Mouse (Mus musculus) forebrain, postnatal 0 days (tissue): ENCODE results near the gene Irgc1. TPM values are rescaled to one million over a fixed set of nuclear protein-coding genes. Genes with fewer than 3 reads are reported as not detected.
"Not testable (repeated sequence)": the region's sequence is repeated elsewhere in the genome, so short reads cannot be mapped to it uniquely, and the experiment has no call there.

Experiments
- ATAC-seq: fragments of 200-750 bp; cut with Nextera tagmentation; 2 replicates; pipeline ENCODE4 v1.8.0; 2017; ENCODE audit warnings: mild to moderate bottlenecking, moderate library complexity
- DNase-seq: peaks from one replicate; pipeline ENCODE4 v3.0.0-alpha.2; 2015
- H3K27ac ChIP-seq: fragments of 300-500 bp; sonication (generic); 2 replicates; pipeline ENCODE4 v1.5.1; 2014; ENCODE audit warnings: low read depth, mild to moderate bottlenecking, antibody characterized with exemption, low read length, moderate library complexity, mixed read lengths
- H3K27me3 ChIP-seq: fragments of 300-500 bp; sonication (generic); 2 replicates; pipeline ENCODE4 v1.6.1; 2014; ENCODE audit warnings: mild to moderate bottlenecking, low read length, mixed read lengths; ENCODE audit not compliant: insufficient read depth
- H3K36me3 ChIP-seq: fragments of 300-500 bp; sonication (generic); 2 replicates; pipeline ENCODE4 v1.6.1; 2014; ENCODE audit warnings: mild to moderate bottlenecking, moderate library complexity; ENCODE audit not compliant: insufficient read depth
- H3K4me1 ChIP-seq: fragments of 300-500 bp; sonication (generic); 2 replicates; pipeline ENCODE4 v1.6.1; 2014; ENCODE audit warnings: antibody characterized with exemption; ENCODE audit not compliant: insufficient read depth
- H3K4me2 ChIP-seq: fragments of 300-500 bp; sonication (generic); 2 replicates; pipeline ENCODE4 v1.6.1; 2014; ENCODE audit warnings: low read depth, mild to moderate bottlenecking, moderate library complexity
- H3K4me3 ChIP-seq: fragments of 300-500 bp; sonication (generic); 2 replicates; pipeline ENCODE4 v1.5.1; 2014; ENCODE audit warnings: low read depth, low read length, mixed read lengths
- H3K9ac ChIP-seq: fragments of 300-500 bp; sonication (generic); 2 replicates; pipeline ENCODE4 v1.6.1; 2014; ENCODE audit warnings: mild to moderate bottlenecking
- H3K9me3 ChIP-seq: fragments of 300-500 bp; sonication (generic); 2 replicates; pipeline ENCODE4 v1.6.1; 2016; ENCODE audit warnings: low read length
- CTCF ChIP-seq: sonication (generic); IDR thresholded peaks from 2 replicates; pipeline ENCODE4 v1.5.1; 2016; ENCODE audit warnings: antibody characterized with exemption, control low read depth, low read depth
- WGBS: fragments of 180-500 bp; shearing (Covaris S2); extraction: QIAGEN DNeasy Blood & Tissue Kit; methylation state at CpG from one replicate; pipeline ENCODE4 v1.1.7; 2014; 5-methylcytosine and 5-hydroxymethylcytosine counted together
- polyA plus RNA-seq: library from polyadenylated mRNA; unstranded; fragments of >200 nt; fragmentation: Nextera tagmentation; extraction: Ambion mirVana; gene quantifications from 2 replicates; pipeline ENCODE4 v1.2.1, GENCODE M21; 2015
- total RNA-seq: library from RNA; depleted of rRNA; stranded (reverse); fragments of >200 nt; gene quantifications from 2 replicates; pipeline ENCODE4 v1.2.3, GENCODE M21; 2014

Irgc1 gene
- total and polyA plus RNA-seq, 2 experiments from 2014 or later, result not detected

DNA sequence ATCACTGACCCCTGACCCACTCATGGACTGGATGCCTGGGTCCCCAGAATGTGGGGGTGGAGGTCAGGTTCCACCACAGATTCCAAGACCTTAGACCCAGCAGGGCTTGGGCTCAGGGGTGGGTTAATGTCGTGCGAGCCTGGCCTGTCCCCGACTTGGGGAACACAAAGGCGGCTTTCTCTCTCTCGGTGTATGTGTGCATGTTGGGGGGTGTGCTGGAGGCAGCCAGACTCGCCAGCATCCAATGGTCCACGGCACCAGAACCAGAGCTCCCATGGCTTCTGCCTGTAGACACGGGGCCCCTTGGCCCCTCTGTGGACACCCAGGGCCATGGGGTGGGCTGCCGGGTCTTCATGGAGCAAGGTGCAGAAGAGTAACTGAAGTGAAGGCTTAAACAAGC lies 33.4 kb upstream of the Irgc1 start:
- H3K36me3 ChIP-seq, result no peaks in the 10 kb centered on the region

GRCm38 (mm10) chr7:24483291-24483690 lies 31.2 kb upstream of the Irgc1 start:
- H3K27ac ChIP-seq, ATAC-seq, H3K9me3 ChIP-seq, H3K36me3 ChIP-seq, DNase-seq, H3K27me3 ChIP-seq: not testable (repeated sequence)
- 54% methylated on average over 6 of the region's 6 CpGs for WGBS
- Histone ChIP-seq H3K4me3 (peak overlapping the region; percentile 76), H3K4me2 (peak overlapping the region; percentile 77), H3K4me1 (peaks cover 32% of the 10 kb centered on the region), H3K9ac (peak overlapping the region; percentile 87)

More for the DNA sequence above, 33.4 kb upstream of the Irgc1 start:
- no peak for TF ChIP-seq CTCF
- no peak for DNase-seq
- H3K9ac ChIP-seq, result 0 out of 2 replicates have a peak overlapping the region, but pooled peaks have one; percentile 11
- H3K9me3 ChIP-seq, result no peaks in the 10 kb centered on the region
- peak overlapping the region; percentile 28 for H3K4me3 ChIP-seq
- WGBS, result 64% methylated on average over 9 of the region's 9 CpGs
- peaks cover 30% of the 10 kb centered on the region for H3K4me1 ChIP-seq
- peak overlapping the region; percentile 55 for H3K4me2 ChIP-seq
- H3K27ac ChIP-seq, result peak overlapping the region; percentile 80; the same call in 1 of the 2 replicates
- H3K27me3 ChIP-seq, result no peaks in the 10 kb centered on the region
- no peak for ATAC-seq

- ATAC-seq, result peak; percentile 21; the same call in 1 of the 2 replicates
These were observed 30.3 kb upstream of the Irgc1 start for GRCm38 (mm10) chr7:24482208-24483020.

DNA sequence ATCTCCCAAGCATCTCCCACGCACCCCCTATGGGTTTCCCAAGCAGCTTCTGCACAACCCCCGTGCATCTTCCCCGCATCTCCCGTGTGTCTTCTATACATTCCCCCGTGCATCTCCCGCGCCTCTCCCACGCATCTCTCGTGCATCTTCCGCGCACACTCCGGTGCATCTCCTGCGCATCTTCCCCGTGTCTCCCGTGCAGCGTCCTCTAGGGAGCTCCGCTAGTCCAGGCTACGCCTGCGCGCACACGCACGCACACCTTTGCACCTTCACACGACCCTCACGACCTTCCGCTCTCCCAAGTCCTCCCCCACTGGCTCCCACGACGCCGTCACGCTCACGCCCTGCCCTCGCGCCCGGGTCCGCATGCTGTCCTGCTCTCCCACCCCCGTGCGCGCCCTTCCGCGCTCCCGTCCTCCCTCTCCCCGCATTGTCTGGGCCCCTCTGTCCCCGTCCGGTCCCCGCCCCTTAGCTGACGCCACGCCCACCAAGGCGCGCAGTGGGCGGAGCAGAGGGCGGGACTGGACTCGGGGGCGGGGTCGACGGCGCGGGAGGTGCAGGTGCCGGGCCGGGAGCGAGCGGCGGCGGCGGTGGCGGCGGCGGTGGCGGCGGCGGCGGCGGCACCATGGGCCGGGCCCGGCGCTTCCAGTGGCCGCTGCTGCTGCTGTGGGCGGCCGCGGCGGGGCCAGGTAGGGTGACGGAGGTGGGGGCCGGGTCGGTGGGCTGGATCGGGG lies 29.5 kb upstream of the Irgc1 start, which contains the start of gene Cadm4:
TSS of gene Cadm4 (plus strand) at position 550 of the 734 bp plus-strand sequence.
- Histone ChIP-seq H3K4me1 (peaks cover 26% of the 10 kb centered on the region), H3K4me2 (peak within 1 kb of the TSS; percentile 77), H3K27me3 (no peaks in the 10 kb centered on the region), H3K36me3 (no peaks in the 10 kb centered on the region), H3K9me3 (no peaks in the 10 kb centered on the region), H3K9ac (peak within 1 kb of the TSS; percentile 87), H3K27ac (peak within 1 kb of the TSS; percentile 89), H3K4me3 (peak within 1 kb of the TSS; percentile 76)
- DNase-seq (peak; percentile 95), ATAC-seq (peak; percentile 86)
- TF ChIP-seq CTCF, result peak; percentile 54
- WGBS, result 4% methylated on average over 59 of the region's 83 CpGs

More at GRCm38 (mm10) chr7:24482208-24483020, 30.3 kb upstream of the Irgc1 start:
- DNase-seq, result no peak
- Histone ChIP-seq H3K4me2 (peak overlapping the region; percentile 77), H3K4me3 (peak overlapping the region; percentile 76), H3K4me1 (peaks cover 32% of the 10 kb centered on the region), H3K36me3 (no peaks in the 10 kb centered on the region), H3K9me3 (no peaks in the 10 kb centered on the region), H3K27me3 (no peaks in the 10 kb centered on the region), H3K27ac (peak overlapping the region; percentile 89), H3K9ac (peak overlapping the region; percentile 87)
- 3% methylated on average over 28 of the region's 38 CpGs for WGBS
- TF ChIP-seq CTCF, result no peak

DNA sequence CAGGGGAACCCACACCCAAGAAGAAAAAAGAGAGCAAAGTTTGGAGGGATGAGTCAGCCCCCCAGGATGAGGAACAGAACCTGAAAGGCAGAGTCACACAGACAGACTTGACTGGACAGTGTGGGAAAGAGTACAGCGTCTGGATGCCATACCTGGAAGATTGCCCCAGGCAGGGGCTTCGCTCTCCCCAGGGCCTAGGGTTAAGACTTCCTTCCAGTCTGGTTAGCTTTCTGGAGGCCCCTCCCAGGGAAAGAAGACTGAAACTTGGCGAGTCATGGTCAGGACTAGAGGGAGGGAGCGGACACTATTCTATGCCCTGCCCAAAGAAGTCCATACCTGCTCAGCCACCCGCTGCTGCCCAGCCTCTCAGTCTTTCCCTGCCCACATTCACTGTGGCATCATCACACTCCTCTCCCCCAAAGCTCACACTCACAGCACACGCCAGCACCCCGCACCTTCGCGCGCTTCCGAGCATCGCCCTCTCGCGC lies 28.9 kb upstream of the Irgc1 start:
- Histone ChIP-seq H3K4me2 (peak overlapping the region; percentile 77), H3K27me3 (no peaks in the 10 kb centered on the region), H3K4me3 (peak overlapping the region; percentile 76), H3K9ac (peak overlapping the region; percentile 87), H3K4me1 (peaks cover 25% of the 10 kb centered on the region), H3K27ac (peak overlapping the region; percentile 89), H3K36me3 (no peaks in the 10 kb centered on the region), H3K9me3 (no peaks in the 10 kb centered on the region)
- DNase-seq, result no peak
- no peak for TF ChIP-seq CTCF
- 10% methylated on average over 14 of the region's 14 CpGs for WGBS
- no peak; the same call in 1 of the 2 replicates for ATAC-seq

DNA sequence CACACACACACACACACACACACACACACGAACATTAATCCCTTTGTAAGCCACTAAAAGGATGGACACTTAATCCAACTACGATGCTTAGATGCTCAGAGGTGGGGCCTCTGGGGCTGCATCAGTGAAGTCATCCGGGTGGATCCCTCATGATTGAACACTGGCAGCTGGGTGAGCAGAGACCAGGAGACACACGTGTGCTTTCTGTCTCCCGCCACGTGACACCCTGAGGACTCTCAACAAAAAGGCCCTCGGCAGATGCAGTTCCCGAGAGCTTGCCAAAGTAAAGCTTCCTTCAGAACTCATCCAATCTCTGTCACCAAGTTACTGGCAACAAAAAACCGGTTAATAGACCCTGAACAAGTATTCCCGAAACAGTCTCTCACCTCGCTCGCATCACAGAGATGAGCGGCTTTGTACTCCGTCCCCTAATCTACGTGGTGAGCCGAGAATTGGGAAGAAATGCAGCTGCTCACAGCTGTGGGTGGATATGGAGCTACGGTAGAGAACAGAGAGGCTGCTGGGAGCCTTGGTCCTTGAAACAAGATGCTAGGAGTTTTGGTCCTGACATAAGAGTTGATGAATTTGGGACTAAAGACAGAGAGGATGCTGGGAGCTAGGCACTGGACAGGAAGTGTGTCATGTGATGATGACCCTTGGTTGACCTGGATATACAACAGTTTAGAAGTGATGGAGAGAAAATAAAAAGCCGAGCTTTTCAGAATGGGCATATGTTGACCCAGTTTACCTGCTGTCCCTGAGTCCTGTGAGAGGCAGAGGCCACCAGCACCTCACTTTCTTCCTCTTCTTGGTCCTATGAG lies 28.2 kb upstream of the Irgc1 start:
- peaks cover 18% of the 10 kb centered on the region for H3K4me1 ChIP-seq
- no peak for ATAC-seq
- H3K36me3 ChIP-seq, result no peaks in the 10 kb centered on the region
- no peaks in the 10 kb centered on the region for H3K9me3 ChIP-seq
- H3K4me3 ChIP-seq, result peak overlapping the region; percentile 76
- DNase-seq, result no peak
- 0 out of 2 replicates have a peak overlapping the region, but pooled peaks have one; percentile 15 for H3K27ac ChIP-seq
- no peaks in the 10 kb centered on the region for H3K27me3 ChIP-seq
- peak overlapping the region; percentile 87; the same call in 1 of the 2 replicates for H3K9ac ChIP-seq
- TF ChIP-seq CTCF, result no peak
- H3K4me2 ChIP-seq, result peak overlapping the region; percentile 77
- WGBS, result 47% methylated on average over 18 of the region's 18 CpGs
